Mouse (Mus musculus): Measurements from ENCODE around the gene Lrp1.
A peak's percentile ranks its signal among the peaks of the same experiment; 100 is the strongest.

Gene Lrp1

GRCm38 (mm10) chr10:127652906-127653638, 32.1 kb upstream of the Lrp1 start:
- no peak for DNase-seq (ENCODE audit: low spot score in 2 of 2)

DNA sequence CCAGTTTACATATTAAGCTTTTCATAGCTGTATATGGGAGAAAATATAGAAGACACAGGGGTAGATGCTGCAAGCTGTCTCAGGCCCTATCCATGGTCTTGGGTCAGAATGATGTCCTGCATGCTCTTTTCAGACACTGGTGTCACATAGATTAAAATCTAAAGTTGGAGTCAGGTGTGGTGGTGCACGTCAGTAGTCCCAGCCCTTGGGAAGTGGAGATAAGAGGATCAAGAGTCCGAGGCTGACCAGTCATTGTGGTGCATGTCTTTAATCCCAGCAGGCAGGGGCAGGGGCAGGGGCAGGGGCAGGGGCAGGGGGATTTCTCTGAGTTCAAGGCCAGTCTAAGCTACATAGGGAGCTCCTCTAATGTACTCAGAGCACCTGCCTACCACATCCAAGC, 24.8 kb upstream of the Lrp1 start:
- no peak for DNase-seq (ENCODE audit: low spot score in 2 of 2)

- peak; percentile 78 to 81 for DNase-seq (ENCODE audit: low spot score in 2 of 2)
Observed at GRCm38 (mm10) chr10:127643553-127644238, 22.7 kb upstream of the Lrp1 start.

DNA sequence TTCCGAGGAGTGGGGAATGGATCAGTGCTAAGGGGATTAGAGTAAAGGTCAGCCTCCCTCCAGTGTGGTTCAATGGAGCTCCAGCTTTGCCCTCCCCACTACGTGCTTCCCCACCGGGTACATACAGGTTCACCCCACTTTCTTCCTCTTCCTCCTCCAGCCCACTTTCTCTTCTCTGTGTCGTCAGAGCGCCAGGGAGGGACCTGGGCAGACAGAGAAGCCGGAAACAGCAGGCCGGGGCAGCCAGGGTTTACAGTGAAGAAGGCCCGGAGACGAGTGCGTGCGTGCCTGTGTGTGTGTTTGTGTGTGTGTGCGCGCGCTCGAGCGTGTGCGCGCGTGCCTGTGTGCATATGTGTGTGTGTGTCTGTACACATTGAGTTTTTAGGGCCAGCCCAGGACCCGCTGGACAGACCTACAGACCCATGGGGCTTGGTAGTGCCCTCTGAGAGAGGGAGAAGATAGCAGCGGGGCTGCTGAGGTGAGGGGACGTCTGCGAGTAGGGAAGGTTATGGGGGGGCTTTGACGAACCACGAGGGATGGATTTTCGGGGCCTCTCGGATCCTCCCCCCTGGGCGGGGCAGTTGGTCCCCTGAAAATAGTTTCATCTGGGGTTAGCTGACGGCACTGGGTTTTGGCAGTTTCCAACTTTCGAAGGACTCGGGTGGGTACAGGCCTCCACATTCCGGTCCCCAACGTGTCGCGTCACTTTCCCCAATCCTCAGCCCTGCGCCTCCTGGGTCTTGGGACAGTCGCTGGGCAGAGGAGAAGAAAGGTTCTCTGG, 22.0 kb upstream of the Lrp1 start, which contains the start of gene Stat6:
Gene Stat6, plus strand, starts transcription at position 215 of the 781 bp plus-strand sequence.
- peak; percentile 81 to 85 for DNase-seq (ENCODE audit: low spot score in 2 of 2)

DNA sequence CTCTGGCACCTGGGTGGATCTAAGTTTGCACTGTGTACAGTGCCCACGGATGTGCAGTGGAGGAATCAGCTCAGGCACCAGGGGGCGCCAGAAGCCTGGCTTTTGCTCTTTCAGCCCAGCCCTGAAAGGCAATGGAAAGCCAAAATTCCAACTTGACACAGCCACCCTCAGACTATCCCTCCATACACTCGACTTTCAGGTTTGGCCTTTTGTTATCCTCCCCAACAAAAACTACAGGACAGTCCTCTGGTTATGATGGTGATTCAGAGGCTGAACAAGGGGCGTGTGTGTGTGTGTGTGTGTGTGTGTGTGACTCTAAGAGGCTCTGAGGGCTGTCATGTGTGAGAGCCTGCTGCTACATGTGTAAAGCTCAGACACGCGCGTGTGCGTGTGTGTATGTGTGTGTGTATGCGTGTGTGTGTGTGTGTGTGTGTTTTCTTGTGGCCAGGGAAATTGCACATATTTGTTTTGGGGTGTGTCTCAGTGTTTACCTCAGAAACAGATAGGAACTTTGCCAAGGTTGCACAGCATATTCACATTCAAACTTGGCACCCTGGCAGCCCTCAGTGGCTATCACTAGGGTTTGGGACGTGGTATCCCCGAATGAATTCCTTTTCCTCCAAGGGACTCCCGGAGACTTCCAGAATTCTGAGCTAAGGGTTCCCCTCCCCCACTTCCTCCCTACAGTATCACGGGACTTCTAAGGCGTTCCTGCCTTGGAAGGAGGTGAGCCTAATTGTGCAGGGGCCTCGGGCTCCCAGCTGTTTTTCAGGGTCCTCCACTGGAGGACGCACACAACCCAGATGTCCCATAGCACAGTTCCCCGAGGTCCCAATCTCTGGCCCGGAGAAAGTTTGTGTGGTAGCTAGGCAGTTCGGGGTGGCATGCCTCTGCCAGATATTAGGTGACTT, 21.2 kb upstream of the Lrp1 start:
- DNase-seq (ENCODE audit: low spot score in 2 of 2), result peak; percentile 85 to 90

GRCm38 (mm10) chr10:127640421-127640820, 19.5 kb upstream of the Lrp1 start:
- DNase-seq (ENCODE audit: low spot score in 2 of 2), result no peak

DNA sequence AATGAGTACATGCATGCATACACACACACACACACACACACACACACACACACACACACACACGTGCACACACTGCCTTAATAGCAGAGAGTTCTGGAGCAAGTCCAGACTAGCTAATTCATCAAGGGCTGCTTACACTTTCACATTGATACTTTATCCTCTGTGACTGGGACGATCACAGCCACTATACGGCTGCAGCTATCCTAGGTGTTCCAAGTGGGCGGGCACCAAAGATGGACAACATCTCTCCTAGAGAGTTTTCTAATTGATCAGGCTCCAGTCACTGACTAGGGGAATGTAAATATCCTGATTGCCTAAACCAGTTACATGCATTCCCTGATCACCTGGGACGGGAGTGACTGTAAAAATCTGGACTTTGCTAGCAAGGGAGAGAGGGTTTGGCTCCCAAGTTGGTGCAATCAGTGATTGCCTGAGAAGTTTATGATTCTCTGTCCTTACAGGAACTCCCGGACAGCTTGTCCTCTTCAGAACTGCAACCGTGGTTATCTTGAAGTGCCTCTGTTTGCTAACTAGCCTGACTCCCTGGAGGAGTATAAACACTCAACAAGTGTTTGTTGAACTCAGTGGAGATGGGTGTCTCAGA, 11.8 kb upstream of the Lrp1 start:
- DNase-seq (ENCODE audit: low spot score in 2 of 2), result no peak

- no peak for DNase-seq (ENCODE audit: low spot score in 2 of 2)
Observed at GRCm38 (mm10) chr10:127631261-127632214, 10.6 kb upstream of the Lrp1 start.

- no peak for DNase-seq (ENCODE audit: low spot score in 2 of 2)
Observed at GRCm38 (mm10) chr10:127626433-127626832, 5.5 kb upstream of the Lrp1 start.

- DNase-seq (ENCODE audit: low spot score in 2 of 2), result no peak
Observed at GRCm38 (mm10) chr10:127623439-127624216, 2.7 kb upstream of the Lrp1 start.

- no peak for DNase-seq (ENCODE audit: low spot score in 2 of 2)
Observed at GRCm38 (mm10) chr10:127622661-127623060, 1.7 kb upstream of the Lrp1 start.

GRCm38 (mm10) chr10:127622057-127622392, 1.1 kb upstream of the Lrp1 start:
- peak in 1 of 2 experiments; percentile 83 for DNase-seq (ENCODE audit: low spot score in 2 of 2)

DNA sequence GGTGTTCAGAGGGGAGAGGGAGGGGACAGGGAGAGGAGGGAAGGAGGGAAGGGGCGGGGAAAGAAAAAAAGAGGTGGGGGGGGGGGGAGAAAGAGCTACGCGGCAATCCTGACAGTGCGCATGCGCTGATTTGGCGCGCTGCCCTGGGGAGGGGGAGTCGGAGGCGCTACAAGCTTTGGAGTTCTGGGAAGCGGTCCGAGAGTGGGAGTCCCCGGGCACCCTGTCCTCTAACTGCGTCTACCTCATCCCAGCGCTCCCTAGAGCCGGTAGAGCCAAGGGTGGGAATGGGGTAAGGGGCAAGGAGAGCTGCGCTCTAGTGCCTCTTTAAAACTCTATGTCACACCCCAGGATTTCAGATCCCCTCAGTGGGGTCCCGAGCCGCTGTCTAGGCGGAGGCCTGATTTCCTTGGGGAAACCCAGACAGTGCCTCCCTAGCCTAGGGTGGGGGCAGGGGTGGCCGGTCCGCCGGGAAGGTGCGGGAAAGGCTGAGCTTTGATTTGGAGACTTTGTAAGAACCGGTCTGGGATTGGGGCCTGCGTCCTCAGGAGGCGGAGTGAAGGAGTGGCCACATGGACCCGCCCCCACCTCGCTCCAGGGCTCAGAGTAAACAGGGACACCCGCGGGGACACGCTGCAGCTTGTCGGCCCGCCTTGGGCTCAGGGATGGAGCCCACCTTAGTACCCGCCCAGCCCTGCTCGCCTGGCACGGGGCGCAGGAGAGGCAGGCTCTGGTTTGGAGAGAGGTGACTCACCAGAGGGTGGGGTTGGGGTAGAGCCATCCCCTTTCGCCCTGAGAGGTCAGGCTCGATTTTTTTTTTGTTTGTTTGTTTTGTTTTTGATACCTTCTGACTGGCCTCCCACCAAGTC, 476 bp upstream of the Lrp1 start:
- peak; percentile 91 to 97 for DNase-seq (ENCODE audit: low spot score in 2 of 2)

GRCm38 (mm10) chr10:127619941-127620405, 975 bp downstream of the Lrp1 start:
- no peak for DNase-seq (ENCODE audit: low spot score in 2 of 2)

DNA sequence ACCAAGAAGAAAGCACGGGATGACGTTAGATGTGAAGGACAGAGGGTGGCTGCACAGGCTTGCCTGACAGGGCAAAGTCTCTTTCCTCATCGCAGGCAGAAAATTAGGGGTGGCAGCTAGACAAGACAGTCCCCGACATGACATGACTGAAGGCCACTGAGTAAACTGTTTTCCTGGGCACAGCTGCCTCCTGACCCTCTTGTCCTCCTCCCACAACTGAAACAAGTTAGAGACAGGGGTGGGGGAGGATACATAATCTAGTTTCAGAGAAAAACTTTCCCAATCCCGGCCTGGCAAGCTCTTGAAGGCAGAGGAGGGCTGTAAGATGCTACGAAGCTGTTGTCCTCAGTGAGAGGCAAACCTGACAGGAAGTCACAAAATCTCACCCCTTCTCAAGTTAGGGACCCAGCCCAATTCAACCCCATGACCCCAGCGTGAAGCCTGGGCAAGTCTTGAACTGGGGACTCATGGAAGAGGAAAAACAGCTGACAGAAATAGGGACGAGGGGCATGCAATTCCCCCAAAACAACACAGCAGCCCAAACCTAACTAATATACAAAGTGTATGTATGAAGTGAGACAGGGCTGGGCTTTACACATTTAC, 1.7 kb downstream of the Lrp1 start:
- no peak for DNase-seq (ENCODE audit: low spot score in 2 of 2)

- DNase-seq (ENCODE audit: low spot score in 2 of 2), result no peak
Observed at GRCm38 (mm10) chr10:127618173-127618572, 2.8 kb downstream of the Lrp1 start.

DNA sequence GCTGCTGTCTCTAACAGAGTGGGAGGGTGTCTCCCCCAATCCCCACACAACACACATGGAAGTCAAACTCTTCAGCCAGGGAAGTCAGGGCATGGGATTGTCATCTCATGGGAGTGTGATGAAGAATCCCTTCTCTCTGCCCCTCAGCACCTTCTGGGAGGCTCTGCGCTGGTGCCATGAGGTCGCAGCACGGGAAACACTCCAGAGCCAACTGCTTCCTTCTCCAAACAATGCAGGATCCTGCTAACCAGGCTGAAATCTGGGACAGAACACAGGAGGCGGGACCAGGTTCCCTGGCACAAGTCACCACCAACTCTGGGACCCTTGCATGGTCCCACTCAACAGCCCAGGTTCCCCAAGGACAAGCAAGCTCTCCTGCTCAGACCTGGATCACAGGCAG, 3.7 kb downstream of the Lrp1 start:
- DNase-seq (ENCODE audit: low spot score in 2 of 2), result no peak

DNA sequence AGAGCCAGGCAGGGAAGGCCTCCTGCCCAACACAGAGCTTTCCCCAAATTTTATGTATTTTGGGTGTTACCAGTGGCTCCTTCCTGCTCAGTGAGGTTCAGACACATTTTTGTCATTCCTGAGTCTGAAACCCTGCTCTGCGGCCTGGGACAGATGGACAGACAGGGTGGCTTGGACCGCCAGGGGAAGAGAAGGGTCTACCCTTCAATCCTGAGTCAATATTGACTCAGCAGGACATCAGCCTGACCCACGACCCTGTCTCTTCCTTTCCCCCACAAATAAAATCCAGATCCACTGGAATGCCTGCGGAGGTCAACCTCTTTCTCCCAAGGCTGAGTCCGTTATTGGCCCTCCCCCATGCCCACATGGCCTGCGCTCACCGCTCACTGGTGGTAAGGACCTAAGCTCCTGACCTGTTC, 4.7 kb downstream of the Lrp1 start:
- no peak for DNase-seq (ENCODE audit: low spot score in 2 of 2)

Measured in urinary bladder, postnatal 36 days (tissue).